Mouse (Mus musculus) forebrain, postnatal 0 days (tissue): ENCODE data around the gene Flvcr1. TPM values are rescaled to one million over a fixed set of nuclear protein-coding genes. Genes with fewer than 3 reads are reported as not detected.

Experiments
- ATAC-seq: fragments of 200-750 bp; cut with Nextera tagmentation; 2 replicates; pipeline ENCODE4 v1.8.0; 2017; ENCODE audit warnings: mild to moderate bottlenecking, moderate library complexity
- DNase-seq: peaks from one replicate; pipeline ENCODE4 v3.0.0-alpha.2; 2015
- H3K27ac ChIP-seq: fragments of 300-500 bp; sonication (generic); 2 replicates; pipeline ENCODE4 v1.5.1; 2014; ENCODE audit warnings: low read depth, mild to moderate bottlenecking, antibody characterized with exemption, low read length, moderate library complexity, mixed read lengths
- H3K27me3 ChIP-seq: fragments of 300-500 bp; sonication (generic); 2 replicates; pipeline ENCODE4 v1.6.1; 2014; ENCODE audit warnings: mild to moderate bottlenecking, low read length, mixed read lengths; ENCODE audit not compliant: insufficient read depth
- H3K36me3 ChIP-seq: fragments of 300-500 bp; sonication (generic); 2 replicates; pipeline ENCODE4 v1.6.1; 2014; ENCODE audit warnings: mild to moderate bottlenecking, moderate library complexity; ENCODE audit not compliant: insufficient read depth
- H3K4me1 ChIP-seq: fragments of 300-500 bp; sonication (generic); 2 replicates; pipeline ENCODE4 v1.6.1; 2014; ENCODE audit warnings: antibody characterized with exemption; ENCODE audit not compliant: insufficient read depth
- H3K4me2 ChIP-seq: fragments of 300-500 bp; sonication (generic); 2 replicates; pipeline ENCODE4 v1.6.1; 2014; ENCODE audit warnings: low read depth, mild to moderate bottlenecking, moderate library complexity
- H3K4me3 ChIP-seq: fragments of 300-500 bp; sonication (generic); 2 replicates; pipeline ENCODE4 v1.5.1; 2014; ENCODE audit warnings: low read depth, low read length, mixed read lengths
- H3K9ac ChIP-seq: fragments of 300-500 bp; sonication (generic); 2 replicates; pipeline ENCODE4 v1.6.1; 2014; ENCODE audit warnings: mild to moderate bottlenecking
- H3K9me3 ChIP-seq: fragments of 300-500 bp; sonication (generic); 2 replicates; pipeline ENCODE4 v1.6.1; 2016; ENCODE audit warnings: low read length
- CTCF ChIP-seq: sonication (generic); IDR thresholded peaks from 2 replicates; pipeline ENCODE4 v1.5.1; 2016; ENCODE audit warnings: antibody characterized with exemption, control low read depth, low read depth
- WGBS: fragments of 180-500 bp; shearing (Covaris S2); extraction: QIAGEN DNeasy Blood & Tissue Kit; methylation state at CpG from one replicate; pipeline ENCODE4 v1.1.7; 2014; 5-methylcytosine and 5-hydroxymethylcytosine counted together
- polyA plus RNA-seq: library from polyadenylated mRNA; unstranded; fragments of >200 nt; fragmentation: Nextera tagmentation; extraction: Ambion mirVana; gene quantifications from 2 replicates; pipeline ENCODE4 v1.2.1, GENCODE M21; 2015
- total RNA-seq: library from RNA; depleted of rRNA; stranded (reverse); fragments of >200 nt; gene quantifications from 2 replicates; pipeline ENCODE4 v1.2.3, GENCODE M21; 2014

Gene Flvcr1
- total and polyA plus RNA-seq, 2 experiments from 2014 or later = 7.6 to 33.9 TPM

- DNase-seq (no peak), ATAC-seq (no peak)
- H3K27me3 ChIP-seq = no peaks in the 10 kb centered on the region
- no peak overlapping the region for H3K27ac ChIP-seq
- peaks cover 69% of the 10 kb centered on the region for H3K36me3 ChIP-seq
- H3K9me3 ChIP-seq = no peaks in the 10 kb centered on the region
- no peak overlapping the region for H3K9ac ChIP-seq
- no peaks in the 10 kb centered on the region for H3K4me1 ChIP-seq
- H3K4me3 ChIP-seq = no peak overlapping the region
- TF ChIP-seq CTCF = 0 out of 2 replicates have a peak, but pooled peaks have one; percentile 26
- H3K4me2 ChIP-seq = no peak overlapping the region
- WGBS = 98% methylated on average over 5 of the region's 5 CpGs
Observed at GRCm38 (mm10) chr1:191008707-191009106, 17.3 kb downstream of the Flvcr1 start.

GRCm38 (mm10) chr1:191002201-191002600 is 23.8 kb downstream of the Flvcr1 start:
- Histone ChIP-seq H3K27me3 (no peaks in the 10 kb centered on the region), H3K9ac (no peak overlapping the region), H3K4me1 (no peaks in the 10 kb centered on the region), H3K4me2 (no peak overlapping the region), H3K36me3 (peaks cover 23% of the 10 kb centered on the region), H3K9me3 (0 out of 2 replicates have a peak, but pooled peaks cover 7% of the 10 kb centered on the region), H3K4me3 (no peak overlapping the region), H3K27ac (no peak overlapping the region)
- no peak for DNase-seq
- no peak for ATAC-seq
- 53% methylated on average over 6 of the region's 6 CpGs for WGBS
- peak; percentile 39 for TF ChIP-seq CTCF

DNA sequence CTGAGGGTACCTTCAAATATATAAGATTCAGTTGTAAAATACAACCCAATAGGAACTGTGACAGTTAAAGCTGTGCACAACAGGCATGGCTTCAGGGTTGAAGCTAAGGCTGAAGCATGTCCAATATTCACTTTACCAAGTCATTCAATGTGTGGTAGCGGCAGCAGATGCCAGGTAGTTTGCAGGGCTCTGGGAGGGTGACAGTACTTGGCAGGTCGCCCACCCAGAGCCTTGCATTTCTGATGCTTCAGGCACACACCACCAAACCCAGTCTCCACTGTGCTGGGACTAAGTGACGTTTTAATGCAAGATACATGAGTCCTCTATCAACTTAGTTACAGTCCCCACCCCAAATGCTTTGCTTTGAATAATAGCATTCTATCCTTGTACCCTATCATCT is 25.3 kb downstream of the Flvcr1 start:
- Histone ChIP-seq H3K36me3 (peaks cover 16% of the 10 kb centered on the region; the same call in 1 of the 2 replicates), H3K27me3 (no peaks in the 10 kb centered on the region), H3K9me3 (0 out of 2 replicates have a peak, but pooled peaks cover 7% of the 10 kb centered on the region), H3K4me3 (no peak overlapping the region), H3K4me2 (no peak overlapping the region), H3K27ac (no peak overlapping the region), H3K9ac (no peak overlapping the region), H3K4me1 (no peaks in the 10 kb centered on the region)
- DNase-seq = no peak
- no peak for ATAC-seq
- 52% methylated on average over 3 of the region's 3 CpGs for WGBS
- TF ChIP-seq CTCF = no peak

GRCm38 (mm10) chr1:190998027-190998426 is 27.9 kb downstream of the Flvcr1 start:
- H3K27ac ChIP-seq = no peak overlapping the region
- no peak overlapping the region for H3K4me2 ChIP-seq
- no peak overlapping the region for H3K9ac ChIP-seq
- H3K4me3 ChIP-seq = no peak overlapping the region
- H3K9me3 ChIP-seq = 0 out of 2 replicates have a peak, but pooled peaks cover 7% of the 10 kb centered on the region
- H3K4me1 ChIP-seq = no peaks in the 10 kb centered on the region
- no peaks in the 10 kb centered on the region for H3K36me3 ChIP-seq
- 97% methylated on average over 1 of the region's 1 CpGs for WGBS
- no peak for DNase-seq
- no peaks in the 10 kb centered on the region for H3K27me3 ChIP-seq
- TF ChIP-seq CTCF = no peak
- no peak for ATAC-seq

- peak; percentile 54 for TF ChIP-seq CTCF
- 72% methylated on average over 6 of the region's 6 CpGs for WGBS
- Histone ChIP-seq H3K9ac (no peak overlapping the region), H3K27ac (no peak overlapping the region), H3K9me3 (0 out of 2 replicates have a peak, but pooled peaks cover 7% of the 10 kb centered on the region), H3K4me2 (no peak overlapping the region), H3K4me3 (no peak overlapping the region), H3K4me1 (no peaks in the 10 kb centered on the region), H3K36me3 (no peaks in the 10 kb centered on the region), H3K27me3 (no peaks in the 10 kb centered on the region)
- no peak for ATAC-seq
- DNase-seq = no peak
Observed at GRCm38 (mm10) chr1:190996346-190996877, 29.5 kb downstream of the Flvcr1 start.

- H3K9ac ChIP-seq = no peak overlapping the region
- no peaks in the 10 kb centered on the region for H3K36me3 ChIP-seq
- no peaks in the 10 kb centered on the region for H3K4me1 ChIP-seq
- TF ChIP-seq CTCF = no peak
- H3K9me3 ChIP-seq = 0 out of 2 replicates have a peak, but pooled peaks cover 7% of the 10 kb centered on the region
- peak; percentile 32 for ATAC-seq
- no peaks in the 10 kb centered on the region for H3K27me3 ChIP-seq
- H3K4me3 ChIP-seq = no peak overlapping the region
- peak; percentile 47 for DNase-seq
- H3K4me2 ChIP-seq = no peak overlapping the region
- 39% methylated on average over 7 of the region's 7 CpGs for WGBS
- H3K27ac ChIP-seq = no peak overlapping the region
Observed at GRCm38 (mm10) chr1:190995548-190995947, 30.4 kb downstream of the Flvcr1 start.

- 0 out of 2 replicates have a peak, but pooled peaks have one; percentile 4 for TF ChIP-seq CTCF
- 78% methylated on average over 9 of the region's 9 CpGs for WGBS
- no peak overlapping the region for H3K9ac ChIP-seq
Observed at GRCm38 (mm10) chr1:190989437-190990082, 36.4 kb downstream of the Flvcr1 start.

More at GRCm38 (mm10) chr1:190989437-190990082, 36.4 kb downstream of the Flvcr1 start:
- no peak overlapping the region for H3K4me2 ChIP-seq
- H3K4me3 ChIP-seq = no peak overlapping the region
- no peaks in the 10 kb centered on the region for H3K4me1 ChIP-seq
- DNase-seq (no peak), ATAC-seq (no peak)
- H3K27me3 ChIP-seq = no peaks in the 10 kb centered on the region
- no peaks in the 10 kb centered on the region for H3K36me3 ChIP-seq
- H3K9me3 ChIP-seq = no peaks in the 10 kb centered on the region
- no peak overlapping the region for H3K27ac ChIP-seq
